ENCODE assay signal across 8 mouse cellular contexts in the genomic region with DNA sequence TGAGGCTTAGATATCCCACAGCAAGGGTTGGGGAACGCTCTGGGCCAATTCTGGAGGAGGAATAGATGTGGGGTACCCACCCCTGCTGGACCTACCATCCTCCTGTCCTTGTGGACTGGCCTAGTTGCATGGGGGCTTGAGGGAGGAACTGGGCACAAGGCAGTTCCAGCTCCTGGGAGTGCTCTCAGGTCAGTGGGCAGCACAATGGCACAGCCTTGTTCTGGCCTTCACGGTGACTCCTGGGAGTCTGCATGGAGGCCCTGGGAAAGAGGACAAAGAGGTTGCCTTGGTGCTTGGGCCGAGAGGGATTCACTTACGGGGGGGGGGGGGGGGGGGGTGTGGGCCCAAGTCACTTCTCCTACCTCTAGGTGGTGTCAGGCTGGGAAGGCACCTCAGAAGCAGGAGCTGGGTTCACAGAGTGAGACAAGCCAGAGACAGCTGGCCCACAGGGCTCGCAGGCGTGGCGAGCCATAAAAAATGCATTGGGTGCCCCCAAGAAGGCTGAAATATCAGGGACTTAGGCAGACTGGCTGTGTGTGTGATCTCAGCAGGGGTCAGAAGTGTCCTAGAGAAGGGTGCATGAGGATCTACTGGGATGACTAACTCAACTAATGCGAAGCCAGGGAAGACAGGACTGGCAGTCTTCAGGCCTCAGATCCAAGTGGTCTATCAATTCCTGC.
DNase-seq lines count a peak whose midpoint lies in the region; ATAC-seq and TF ChIP-seq lines count a peak whose summit lies in the region.

No protein-coding gene starts in this region.

- H3K27me3 ChIP-seq in cerebellum, adult 2 months (ENCODE audit: control insufficient read depth, insufficient read depth, low read length): no peaks in the 10 kb centered on the region
- no peaks in the 10 kb centered on the region for H3K27me3 ChIP-seq in heart, embryonic 13.5 days (replicated peaks)
- H3K27me3 ChIP-seq in limb, embryonic 12.5 days: no peaks in the 10 kb centered on the region
- H3K27me3 ChIP-seq in neural tube, embryonic 13.5 days: no peaks in the 10 kb centered on the region

- TF ChIP-seq POLR2A in cerebellum, adult 2 months (IDR thresholded peaks at IDR 0.05; ENCODE audit: borderline replicate concordance, insufficient read depth, low read length): no peak

- no peaks in the 10 kb centered on the region for H3K9me3 ChIP-seq in heart, embryonic 13.5 days
- H3K9me3 ChIP-seq in limb, embryonic 12.5 days: no peaks in the 10 kb centered on the region
- no peaks in the 10 kb centered on the region for H3K9me3 ChIP-seq in neural tube, embryonic 13.5 days

- H3K36me3 ChIP-seq in heart, embryonic 13.5 days: no peaks in the 10 kb centered on the region
- no peaks in the 10 kb centered on the region for H3K36me3 ChIP-seq in limb, embryonic 12.5 days
- no peaks in the 10 kb centered on the region for H3K36me3 ChIP-seq in neural tube, embryonic 13.5 days

- no peak for ATAC-seq in heart, embryonic 13.5 days (ENCODE audit: extremely low read depth, insufficient number of reproducible peaks, low FRiP score, low TSS enrichment)
- no peak for ATAC-seq in limb, embryonic 12.5 days (ENCODE audit: insufficient number of reproducible peaks, insufficient read depth, low FRiP score, low TSS enrichment, low read depth)
- no peak for ATAC-seq in neural tube, embryonic 13.5 days (ENCODE audit: low read depth)
- ATAC-seq in erythroblast, adult 5-6 weeks (replicated peaks; ENCODE audit: low FRiP score, poor library complexity, severe bottlenecking): no peak

- H3K4me1 ChIP-seq in cerebellum, adult 2 months (ENCODE audit: control insufficient read depth, insufficient read depth, low read length): peaks cover 61% of the 10 kb centered on the region
- H3K4me1 ChIP-seq in heart, embryonic 13.5 days: peaks cover 81% of the 10 kb centered on the region
- peaks cover 88% of the 10 kb centered on the region for H3K4me1 ChIP-seq in limb, embryonic 12.5 days (replicated peaks)
- H3K4me1 ChIP-seq in neural tube, embryonic 13.5 days (replicated peaks): peaks cover 86% of the 10 kb centered on the region

- TF ChIP-seq CTCF in cerebellum, adult 2 months (IDR thresholded peaks at IDR 0.05; ENCODE audit: borderline replicate concordance, insufficient read depth, low read depth, low read length): no peak

- 27% methylated on average over 8 of the region's 8 CpGs for WGBS in cerebellum, adult 2 months
- 28% methylated on average over 8 of the region's 8 CpGs for WGBS in heart, embryonic 13.5 days
- 16% methylated on average over 8 of the region's 8 CpGs for WGBS in limb, embryonic 12.5 days
- 10% methylated on average over 8 of the region's 8 CpGs for WGBS in neural tube, embryonic 13.5 days

- peak overlapping the region; percentile 46 for H3K4me3 ChIP-seq in cerebellum, adult 2 months (replicated peaks; ENCODE audit: insufficient read depth, low read depth, low read length)
- peak overlapping the region; percentile 39 for H3K4me3 ChIP-seq in heart, embryonic 13.5 days
- H3K4me3 ChIP-seq in limb, embryonic 12.5 days (replicated peaks): peak overlapping the region; percentile 31
- peak overlapping the region; percentile 15 for H3K4me3 ChIP-seq in neural tube, embryonic 13.5 days

- H3K4me2 ChIP-seq in heart, embryonic 13.5 days: peak overlapping the region; percentile 71
- H3K4me2 ChIP-seq in limb, embryonic 12.5 days: peak overlapping the region; percentile 68
- H3K4me2 ChIP-seq in neural tube, embryonic 13.5 days: peak overlapping the region; percentile 62

- H3K27ac ChIP-seq in cerebellum, adult 2 months (ENCODE audit: insufficient read depth, low read length): peak overlapping the region; percentile 95
- H3K27ac ChIP-seq in heart, embryonic 13.5 days (replicated peaks): peak overlapping the region; percentile 100
- H3K27ac ChIP-seq in limb, embryonic 12.5 days: peak overlapping the region; percentile 99
- peak overlapping the region; percentile 100 for H3K27ac ChIP-seq in neural tube, embryonic 13.5 days (replicated peaks)

- DNase-seq in layer of hippocampus, adult 9-11 months: peak; percentile 32
- no peak for DNase-seq in layer of hippocampus, postnatal 14 days (ENCODE audit: low spot score in 2 of 2)
- peak in 1 of 2 experiments; percentile 71 for DNase-seq in cerebellum, adult 2 months
- no peak for DNase-seq in layer of hippocampus, postnatal 10 days (ENCODE audit: low spot score in 2 of 2)

- H3K9ac ChIP-seq in heart, embryonic 13.5 days: peak overlapping the region; percentile 86
- peak overlapping the region; percentile 68 for H3K9ac ChIP-seq in limb, embryonic 12.5 days (replicated peaks)
- H3K9ac ChIP-seq in neural tube, embryonic 13.5 days: peak overlapping the region; percentile 74
